Mouse (Mus musculus) lung, postnatal 0 days (tissue): Measurements from ENCODE around the gene Pcgf3. TPM values are rescaled to one million over a fixed set of nuclear protein-coding genes. Genes with fewer than 3 reads are reported as not detected.
"Not testable (repeated sequence)": the region's sequence is repeated elsewhere in the genome, so short reads cannot be mapped to it uniquely, and the experiment has no call there.

Experiments used
- ATAC-seq: fragments of 200-750 bp; cut with Nextera tagmentation; 2 replicates; pipeline ENCODE4 v1.8.0; 2017; ENCODE audit warnings: moderate library complexity
- DNase-seq: peaks from one replicate; pipeline ENCODE4 v3.0.0-alpha.2; 2016; ENCODE audit warnings: low spot score
- H3K27ac ChIP-seq: fragments of 300-500 bp; sonication (generic); 2 replicates; pipeline ENCODE4 v1.5.1; 2014; ENCODE audit warnings: antibody characterized with exemption, mild to moderate bottlenecking, low read length, mixed read lengths
- H3K27me3 ChIP-seq: fragments of 300-500 bp; sonication (generic); replicated peaks from 2 replicates; pipeline ENCODE4 v1.6.1; 2014; ENCODE audit warnings: low read length, mixed read lengths; ENCODE audit not compliant: insufficient read depth
- H3K36me3 ChIP-seq: fragments of 300-500 bp; sonication (generic); 2 replicates; pipeline ENCODE4 v1.6.1; 2014; ENCODE audit warnings: low read length, mixed read lengths; ENCODE audit not compliant: insufficient read depth
- H3K4me1 ChIP-seq: fragments of 300-500 bp; sonication (generic); 2 replicates; pipeline ENCODE4 v1.6.1; 2014; ENCODE audit warnings: antibody characterized with exemption, low read depth, low read length, mixed read lengths; ENCODE audit not compliant: insufficient read depth
- H3K4me2 ChIP-seq: fragments of 300-500 bp; sonication (generic); replicated peaks from 2 replicates; pipeline ENCODE4 v1.6.1; 2014; ENCODE audit warnings: low read depth, mild to moderate bottlenecking, low read length, moderate library complexity, mixed read lengths
- H3K4me3 ChIP-seq: fragments of 300-500 bp; sonication (generic); 2 replicates; pipeline ENCODE4 v1.5.1; 2014; ENCODE audit warnings: low read depth, low read length
- H3K9ac ChIP-seq: fragments of 300-500 bp; sonication (generic); replicated peaks from 2 replicates; pipeline ENCODE4 v1.6.1; 2014; ENCODE audit warnings: low read depth, mild to moderate bottlenecking
- H3K9me3 ChIP-seq: fragments of 300-500 bp; sonication (generic); 2 replicates; pipeline ENCODE4 v1.6.1; 2016; ENCODE audit warnings: low read length, mixed read lengths
- CTCF ChIP-seq: IDR thresholded peaks from 2 replicates; pipeline ENCODE4 v1.5.1; 2016; ENCODE audit warnings: antibody characterized with exemption, mild to moderate bottlenecking
- EP300 ChIP-seq: IDR thresholded peaks from 2 replicates; pipeline ENCODE4 v1.6.1; 2016; ENCODE audit warnings: antibody characterized with exemption, mild to moderate bottlenecking, control low read depth
- WGBS: fragments of 180-500 bp; shearing (Covaris S2); extraction: QIAGEN DNeasy Blood & Tissue Kit; methylation state at CpG from one replicate; pipeline ENCODE4 v1.1.7; 2014; 5-methylcytosine and 5-hydroxymethylcytosine counted together
- polyA plus RNA-seq: library from polyadenylated mRNA; unstranded; fragments of >200 nt; fragmentation: Nextera tagmentation; extraction: Ambion mirVana; gene quantifications from 2 replicates; pipeline ENCODE4 v1.2.1, GENCODE M21; 2015

The Pcgf3 gene
- polyA plus RNA-seq, 1 experiment from 2014 or later, result 10.3 TPM

DNA sequence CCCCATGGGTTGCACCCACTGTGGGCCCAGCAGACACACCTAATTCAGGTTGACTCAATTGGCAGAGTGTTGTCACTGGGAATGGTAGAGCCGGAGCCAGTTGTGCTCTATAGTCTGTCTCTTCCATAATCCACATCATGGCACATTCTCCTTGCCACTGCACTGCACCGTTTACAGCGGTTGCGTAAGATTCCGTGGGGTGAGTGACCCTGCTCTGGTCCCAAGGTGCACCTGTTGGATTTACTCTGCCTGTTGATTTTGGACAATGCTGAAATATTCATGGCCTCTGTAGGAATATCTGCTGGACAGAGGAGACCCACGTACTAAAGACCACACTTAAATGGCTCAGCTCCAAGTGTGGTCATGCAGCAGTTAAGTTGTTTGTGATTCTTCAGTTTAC lies 22.0 kb downstream of the Pcgf3 start:
- 78% methylated on average over 6 of the region's 6 CpGs for WGBS
- peaks cover 17% of the 10 kb centered on the region; the same call in 1 of the 2 replicates for H3K36me3 ChIP-seq
- no peak for ATAC-seq

DNA sequence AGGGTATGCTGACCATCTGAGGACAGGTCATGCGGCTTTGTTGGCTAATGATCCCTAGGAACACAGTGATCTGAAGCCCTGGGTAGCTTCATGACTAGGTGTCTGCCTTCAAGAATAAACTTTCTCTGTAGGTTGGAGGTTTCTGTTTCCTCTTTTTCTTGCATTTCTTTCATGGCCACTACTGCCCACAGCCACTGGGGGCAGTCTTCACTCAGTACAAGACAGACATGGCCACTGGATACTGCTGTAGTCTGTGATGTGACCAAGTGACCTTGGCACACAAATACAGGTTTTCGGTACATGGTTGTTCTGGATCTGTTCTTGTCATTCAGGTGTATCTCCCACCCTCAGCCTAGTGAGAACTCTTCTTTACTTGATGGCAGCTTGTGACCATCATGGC lies 24.2 kb downstream of the Pcgf3 start:
- DNase-seq (peak; percentile 35), ATAC-seq (no peak)
- peaks cover 22% of the 10 kb centered on the region; the same call in 1 of the 2 replicates for H3K36me3 ChIP-seq
- H3K4me1 ChIP-seq, result no peaks in the 10 kb centered on the region
- H3K27ac ChIP-seq, result no peak overlapping the region
- peak; percentile 79 for TF ChIP-seq CTCF
- no peak for TF ChIP-seq EP300
- no peaks in the 10 kb centered on the region for H3K27me3 ChIP-seq
- H3K9ac ChIP-seq, result no peak overlapping the region
- no peak overlapping the region for H3K4me3 ChIP-seq
- 97% methylated on average over 2 of the region's 2 CpGs for WGBS
- no peaks in the 10 kb centered on the region for H3K9me3 ChIP-seq
- H3K4me2 ChIP-seq, result no peak overlapping the region

More for the DNA sequence above, 22.0 kb downstream of the Pcgf3 start:
- TF ChIP-seq EP300 (no peak), CTCF (no peak)
- H3K27ac ChIP-seq, result no peak overlapping the region
- no peaks in the 10 kb centered on the region for H3K4me1 ChIP-seq
- no peak for DNase-seq
- no peaks in the 10 kb centered on the region for H3K27me3 ChIP-seq
- H3K4me2 ChIP-seq, result no peak overlapping the region
- no peak overlapping the region for H3K9ac ChIP-seq
- H3K9me3 ChIP-seq, result no peaks in the 10 kb centered on the region
- H3K4me3 ChIP-seq, result no peak overlapping the region

GRCm38 (mm10) chr5:108486148-108486547 lies 25.1 kb downstream of the Pcgf3 start:
- not testable (repeated sequence) for H3K27me3 ChIP-seq, H3K4me2 ChIP-seq, H3K9ac ChIP-seq, H3K4me1 ChIP-seq, DNase-seq, H3K9me3 ChIP-seq, H3K27ac ChIP-seq, ATAC-seq, H3K4me3 ChIP-seq
- WGBS, result 98% methylated on average over 3 of the region's 5 CpGs
- peaks cover 28% of the 10 kb centered on the region; the same call in 1 of the 2 replicates for H3K36me3 ChIP-seq

DNA sequence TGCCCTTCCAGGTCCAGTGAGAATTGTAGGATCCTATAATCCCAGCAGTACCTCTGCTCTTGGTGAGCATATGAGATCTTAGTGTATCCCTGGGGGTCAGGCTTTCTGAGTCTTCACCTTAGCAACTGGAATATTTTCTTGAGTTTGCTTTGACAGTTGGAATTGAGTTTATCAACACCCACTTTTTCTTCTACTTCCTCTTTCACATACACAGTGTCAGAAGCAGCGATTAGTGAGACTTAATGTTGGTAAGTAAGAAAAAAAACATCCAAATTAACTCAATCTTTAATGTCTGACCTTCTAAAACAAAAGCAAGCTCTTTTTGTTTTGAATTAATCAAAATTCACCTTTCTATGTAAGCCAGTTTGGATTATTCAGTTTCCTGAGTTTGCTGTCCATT lies 40.5 kb downstream of the Pcgf3 start:
- no peaks in the 10 kb centered on the region for H3K27me3 ChIP-seq
- H3K4me3 ChIP-seq, result no peak overlapping the region
- no peaks in the 10 kb centered on the region for H3K9me3 ChIP-seq
- H3K4me1 ChIP-seq, result no peaks in the 10 kb centered on the region
- no peak overlapping the region for H3K4me2 ChIP-seq
- H3K36me3 ChIP-seq, result peaks cover 52% of the 10 kb centered on the region
- no peak overlapping the region for H3K27ac ChIP-seq
- no peak for ATAC-seq
- DNase-seq, result no peak
- TF ChIP-seq CTCF (no peak), EP300 (no peak)
- no peak overlapping the region for H3K9ac ChIP-seq
- WGBS, result 84% methylated on average over 1 of the region's 1 CpGs

DNA sequence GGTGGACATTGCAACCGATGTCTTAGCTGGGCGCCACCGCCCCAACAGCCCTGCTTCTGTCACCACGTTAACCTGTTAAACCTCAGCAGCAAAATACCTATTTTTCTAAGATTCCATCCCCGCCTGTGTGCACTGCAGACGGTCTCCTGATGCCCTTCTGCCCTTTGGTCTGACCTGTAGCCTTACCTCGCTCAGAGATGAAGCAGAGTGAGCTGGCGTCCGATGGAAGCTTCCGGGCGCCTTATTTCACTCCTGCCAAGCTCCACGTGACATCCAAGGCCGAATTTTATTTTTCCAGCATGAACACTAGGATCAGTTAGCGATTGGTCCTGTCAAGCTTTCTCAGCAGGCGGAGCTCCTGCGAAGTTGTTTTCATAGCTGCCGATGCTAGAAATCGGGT lies 41.3 kb downstream of the Pcgf3 start:
- no peak overlapping the region for H3K4me2 ChIP-seq
- H3K4me3 ChIP-seq, result no peak overlapping the region
- H3K9ac ChIP-seq, result no peak overlapping the region
- no peak overlapping the region for H3K27ac ChIP-seq
- no peak for TF ChIP-seq EP300
- no peak for TF ChIP-seq CTCF
- ATAC-seq (no peak), DNase-seq (no peak)
- peaks cover 47% of the 10 kb centered on the region for H3K36me3 ChIP-seq
- no peaks in the 10 kb centered on the region for H3K9me3 ChIP-seq
- WGBS, result 91% methylated on average over 18 of the region's 18 CpGs
- H3K27me3 ChIP-seq, result no peaks in the 10 kb centered on the region
- H3K4me1 ChIP-seq, result no peaks in the 10 kb centered on the region

GRCm38 (mm10) chr5:108515581-108516361 lies 54.7 kb downstream of the Pcgf3 start:
- Histone ChIP-seq H3K9me3 (no peaks in the 10 kb centered on the region), H3K4me1 (no peaks in the 10 kb centered on the region), H3K9ac (no peak overlapping the region), H3K36me3 (no peaks in the 10 kb centered on the region), H3K27ac (no peak overlapping the region), H3K27me3 (no peaks in the 10 kb centered on the region), H3K4me2 (no peak overlapping the region), H3K4me3 (no peak overlapping the region)
- no peak for TF ChIP-seq EP300
- TF ChIP-seq CTCF, result no peak
- no peak for ATAC-seq
- 66% methylated on average over 5 of the region's 6 CpGs for WGBS
- DNase-seq, result no peak

DNA sequence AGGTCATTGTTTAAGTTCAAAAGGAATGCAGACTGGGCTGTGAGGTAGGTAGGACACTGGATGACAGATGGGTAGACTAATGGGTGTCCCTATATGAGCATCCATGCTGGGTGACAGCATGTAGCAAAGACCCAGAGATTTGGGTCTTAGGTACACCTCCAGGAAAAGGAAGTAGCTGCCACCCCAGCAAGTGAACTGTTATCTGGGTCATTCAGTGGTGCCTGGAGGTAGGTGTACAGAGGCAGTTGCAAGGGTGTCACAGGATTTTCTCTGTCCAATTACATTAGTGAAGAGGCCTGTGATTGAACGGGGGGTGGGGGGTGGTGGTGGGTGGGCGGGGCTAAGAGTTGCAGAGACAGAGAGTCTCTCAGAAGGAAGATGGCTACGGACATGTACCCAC lies 55.6 kb downstream of the Pcgf3 start:
- WGBS, result 61% methylated on average over 3 of the region's 3 CpGs
- no peak for DNase-seq
- no peaks in the 10 kb centered on the region for H3K9me3 ChIP-seq
- ATAC-seq, result no peak
- no peaks in the 10 kb centered on the region for H3K27me3 ChIP-seq
- H3K27ac ChIP-seq, result no peak overlapping the region
- H3K4me2 ChIP-seq, result no peak overlapping the region
- H3K9ac ChIP-seq, result no peak overlapping the region
- H3K4me3 ChIP-seq, result no peak overlapping the region
- no peaks in the 10 kb centered on the region for H3K36me3 ChIP-seq
- no peaks in the 10 kb centered on the region for H3K4me1 ChIP-seq
- TF ChIP-seq CTCF, result no peak
